Mouse (Mus musculus) CD4-positive, CD25-positive, alpha-beta regulatory T cell, adult 4 months (primary cell): ENCODE results near the gene Gpsm1. TPM values are rescaled to one million over a fixed set of nuclear protein-coding genes. Genes with fewer than 3 reads are reported as not detected.
A peak's percentile ranks its signal among the peaks of the same experiment; 100 is the strongest.

Experiments used
- ATAC-seq: one replicate; pipeline ENCODE4 v1.8.0; 2017
- polyA plus RNA-seq, 2 experiments: library from polyadenylated mRNA; unstranded; fragments of 100-300 nt; shearing (Covaris generic); gene quantifications; one replicate each; pipeline ENCODE4 v1.2.1; 2017

Gene Gpsm1
- polyA plus RNA-seq, 2 experiments from 2014 or later = 3.3 to 4.9 TPM

- ATAC-seq = no peak
These were observed 2.5 kb upstream of the Gpsm1 start for GRCm38 (mm10) chr2:26312812-26313211.

GRCm38 (mm10) chr2:26313394-26313793 lies 1.9 kb upstream of the Gpsm1 start:
- ATAC-seq = no peak

- no peak for ATAC-seq
These were observed 839 bp upstream of the Gpsm1 start for GRCm38 (mm10) chr2:26314281-26315071.

- ATAC-seq = peak; percentile 18
These were observed 603 bp downstream of the Gpsm1 start for GRCm38 (mm10) chr2:26315925-26316311.

GRCm38 (mm10) chr2:26316576-26317246 lies 1.4 kb downstream of the Gpsm1 start:
- no peak for ATAC-seq

GRCm38 (mm10) chr2:26317371-26317770 lies 2.1 kb downstream of the Gpsm1 start:
- no peak for ATAC-seq

- no peak for ATAC-seq
These were observed 2.8 kb downstream of the Gpsm1 start for GRCm38 (mm10) chr2:26317991-26318672.

GRCm38 (mm10) chr2:26319109-26319508 lies 3.8 kb downstream of the Gpsm1 start:
- ATAC-seq = no peak

- no peak for ATAC-seq
These were observed 4.4 kb downstream of the Gpsm1 start for GRCm38 (mm10) chr2:26319519-26320244.

- ATAC-seq = no peak
These were observed 5.2 kb downstream of the Gpsm1 start for GRCm38 (mm10) chr2:26320245-26321185.

- no peak for ATAC-seq
These were observed 8.4 kb downstream of the Gpsm1 start for GRCm38 (mm10) chr2:26323589-26324325.

GRCm38 (mm10) chr2:26324917-26325316 lies 9.6 kb downstream of the Gpsm1 start:
- ATAC-seq = no peak

- ATAC-seq = peak; percentile 79
These were observed 10.3 kb downstream of the Gpsm1 start for GRCm38 (mm10) chr2:26325386-26326181.

GRCm38 (mm10) chr2:26327852-26328251 lies 12.5 kb downstream of the Gpsm1 start:
- ATAC-seq = peak; percentile 61

GRCm38 (mm10) chr2:26329402-26329801 lies 14.1 kb downstream of the Gpsm1 start:
- ATAC-seq = no peak

GRCm38 (mm10) chr2:26330056-26330468 lies 14.7 kb downstream of the Gpsm1 start:
- ATAC-seq = no peak

- no peak for ATAC-seq
These were observed 15.4 kb downstream of the Gpsm1 start for GRCm38 (mm10) chr2:26330702-26331101.

GRCm38 (mm10) chr2:26338302-26339203 lies 23.2 kb downstream of the Gpsm1 start:
- ATAC-seq = no peak

GRCm38 (mm10) chr2:26339204-26339551 lies 23.9 kb downstream of the Gpsm1 start:
- no peak for ATAC-seq
